Comparison of ENCODE assay signal across 8 mouse cellular contexts in the genomic region with DNA sequence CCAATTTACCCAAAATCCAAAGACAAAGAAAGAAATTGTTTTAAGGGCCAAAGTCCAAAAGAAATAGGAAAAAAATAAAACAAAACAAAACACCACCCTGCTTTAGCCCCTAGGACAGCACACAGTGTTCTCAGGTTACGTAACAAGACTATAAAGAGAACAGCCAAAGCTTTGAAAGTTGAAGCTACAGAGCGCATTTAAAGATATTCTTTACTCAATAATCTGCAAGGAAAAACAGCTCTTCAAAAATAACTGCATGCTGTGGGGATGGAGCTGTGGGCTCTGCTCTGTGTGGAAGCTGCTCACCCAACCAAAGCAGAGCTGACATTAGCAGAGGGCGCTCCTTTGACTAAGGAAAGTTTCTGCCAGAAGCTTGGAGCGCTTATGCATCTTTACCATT.
DNase-seq lines count a peak whose midpoint lies in the region.
"Had no signal": no experiment of that assay in that cellular context is flagged by ENCODE, and none has a peak within 500 bp of the region (broad histone marks: within the 10 kb centered on the region; RNA-seq: fewer than 3 reads in every experiment).

No protein-coding gene starts in this region.

- peak; percentile 35 for DNase-seq in kidney, adult 18-20 months
- no peak for DNase-seq in kidney, postnatal 10 days
- peak; percentile 33 for DNase-seq in NIH3T3 (ENCODE audit: low read depth)
- DNase-seq in adipocyte (ENCODE audit: low spot score): peak; percentile 82
- DNase-seq in left cerebral cortex, postnatal 25 days (ENCODE audit: low spot score in 2 of 2): peak; percentile 57 to 84
- DNase-seq in Muller cell, postnatal 12 days (ENCODE audit: inconsistent ontology term): no peak
- no peak for DNase-seq in thymus, adult 18-20 months
- DNase-seq: thymus, adult 2 months had no signal

- intact Hi-C loops in left cerebral cortex, postnatal 25 days (cut with DNase I): loop anchor here (2.0 kb wide), 1 partner anchor 54 kb away; no protein-coding TSS in a partner anchor

Comparison
In these comparisons a context has a peak if more than half of its experiments do, and no peak if none do; other contexts are left out.
1. DNase-seq: peak in kidney, adult 18-20 months (single experiment), NIH3T3 (single experiment), adipocyte (single experiment) and left cerebral cortex, postnatal 25 days (2 of 2); none in kidney, postnatal 10 days (single experiment), Muller cell, postnatal 12 days (single experiment) and thymus, adult 18-20 months (0 of 2).